Mouse (Mus musculus) embryonic facial prominence, embryonic 12.5 days (tissue): ENCODE results near the gene Nip7. TPM values are rescaled to one million over a fixed set of nuclear protein-coding genes. Genes with fewer than 3 reads are reported as not detected.
"Not testable (repeated sequence)": the region's sequence is repeated elsewhere in the genome, so short reads cannot be mapped to it uniquely, and the experiment has no call there.

Experiments
- ATAC-seq: fragments of 200-750 bp; cut with Nextera tagmentation; 2 replicates; pipeline ENCODE4 v1.8.0; 2017; ENCODE audit not compliant: insufficient number of reproducible peaks, insufficient read depth, low FRiP score, low TSS enrichment
- H3K27ac ChIP-seq: fragments of 300-500 bp; sonication (generic); 2 replicates; pipeline ENCODE4 v1.5.1; 2016; ENCODE audit warnings: mild to moderate bottlenecking
- H3K27me3 ChIP-seq: fragments of 300-500 bp; sonication (generic); 2 replicates; pipeline ENCODE4 v1.6.1; 2016; ENCODE audit warnings: mild to moderate bottlenecking, moderate library complexity
- H3K36me3 ChIP-seq: fragments of 300-500 bp; sonication (generic); 2 replicates; pipeline ENCODE4 v1.6.1; 2016; ENCODE audit warnings: mild to moderate bottlenecking
- H3K4me1 ChIP-seq: fragments of 300-500 bp; sonication (generic); 2 replicates; pipeline ENCODE4 v1.6.1; 2016
- H3K4me2 ChIP-seq: fragments of 300-500 bp; sonication (generic); replicated peaks from 2 replicates; pipeline ENCODE4 v1.6.1; 2016; ENCODE audit warnings: mild to moderate bottlenecking, moderate library complexity
- H3K4me3 ChIP-seq: fragments of 300-500 bp; sonication (generic); 2 replicates; pipeline ENCODE4 v1.5.1; 2016; ENCODE audit warnings: mild to moderate bottlenecking
- H3K9ac ChIP-seq: fragments of 300-500 bp; sonication (generic); 2 replicates; pipeline ENCODE4 v1.6.1; 2016; ENCODE audit warnings: mild to moderate bottlenecking, moderate library complexity
- H3K9me3 ChIP-seq: fragments of 300-500 bp; sonication (generic); 2 replicates; pipeline ENCODE4 v1.6.1; 2016; ENCODE audit warnings: mild to moderate bottlenecking, moderate library complexity
- WGBS: fragments of 180-500 bp; shearing (Covaris S2); methylation state at CpG from one replicate; pipeline ENCODE4 v1.1.7; 2016; 5-methylcytosine and 5-hydroxymethylcytosine counted together
- polyA plus RNA-seq: library from polyadenylated mRNA; unstranded; fragments of >200 nt; fragmentation: Nextera tagmentation; extraction: Ambion mirVana; gene quantifications from 2 replicates; pipeline ENCODE4 v1.2.1, GENCODE M21; 2016

Gene Nip7
- polyA plus RNA-seq, 1 experiment from 2014 or later = 96.5 TPM

GRCm38 (mm10) chr8:107074128-107074527 is 17.5 kb downstream of the Nip7 start:
- no peaks in the 10 kb centered on the region for H3K4me1 ChIP-seq
- H3K27me3 ChIP-seq = no peaks in the 10 kb centered on the region
- no peak overlapping the region for H3K9ac ChIP-seq
- H3K4me3 ChIP-seq = no peak overlapping the region
- 82% methylated on average over 1 of the region's 1 CpGs for WGBS
- ATAC-seq = no peak
- H3K36me3 ChIP-seq = peaks cover 73% of the 10 kb centered on the region
- no peak overlapping the region for H3K4me2 ChIP-seq
- H3K27ac ChIP-seq = no peak overlapping the region
- no peaks in the 10 kb centered on the region for H3K9me3 ChIP-seq

- H3K27ac ChIP-seq = no peak overlapping the region
- no peak overlapping the region for H3K4me2 ChIP-seq
- no peaks in the 10 kb centered on the region for H3K27me3 ChIP-seq
- no peak for ATAC-seq
- H3K9ac ChIP-seq = no peak overlapping the region
- H3K9me3 ChIP-seq = no peaks in the 10 kb centered on the region
- no peaks in the 10 kb centered on the region for H3K4me1 ChIP-seq
- H3K4me3 ChIP-seq = no peak overlapping the region
- 89% methylated on average over 7 of the region's 7 CpGs for WGBS
- H3K36me3 ChIP-seq = peaks cover 80% of the 10 kb centered on the region
These were observed 19.7 kb downstream of the Nip7 start for GRCm38 (mm10) chr8:107076239-107076888.

GRCm38 (mm10) chr8:107085358-107085757 is 28.7 kb downstream of the Nip7 start:
- Histone ChIP-seq H3K36me3 (peaks cover 74% of the 10 kb centered on the region), H3K27me3 (no peaks in the 10 kb centered on the region), H3K27ac (no peak overlapping the region), H3K4me2 (no peak overlapping the region), H3K9me3 (no peaks in the 10 kb centered on the region), H3K4me1 (no peaks in the 10 kb centered on the region), H3K4me3 (no peak overlapping the region), H3K9ac (no peak overlapping the region)
- 97% methylated on average over 17 of the region's 17 CpGs for WGBS
- no peak for ATAC-seq

GRCm38 (mm10) chr8:107086018-107086417 is 29.3 kb downstream of the Nip7 start:
- no peaks in the 10 kb centered on the region for H3K27me3 ChIP-seq
- no peaks in the 10 kb centered on the region for H3K9me3 ChIP-seq
- H3K4me2 ChIP-seq = no peak overlapping the region
- ATAC-seq = no peak
- 96% methylated on average over 5 of the region's 5 CpGs for WGBS
- no peaks in the 10 kb centered on the region for H3K4me1 ChIP-seq
- H3K36me3 ChIP-seq = peaks cover 75% of the 10 kb centered on the region
- H3K9ac ChIP-seq = no peak overlapping the region
- H3K4me3 ChIP-seq = no peak overlapping the region
- no peak overlapping the region for H3K27ac ChIP-seq

- Histone ChIP-seq H3K27ac (no peak overlapping the region), H3K9ac (no peak overlapping the region), H3K9me3 (no peaks in the 10 kb centered on the region), H3K27me3 (no peaks in the 10 kb centered on the region), H3K4me2 (no peak overlapping the region), H3K4me3 (no peak overlapping the region), H3K4me1 (no peaks in the 10 kb centered on the region), H3K36me3 (peaks cover 72% of the 10 kb centered on the region)
- 96% methylated on average over 5 of the region's 5 CpGs for WGBS
- no peak for ATAC-seq
These were observed 31.9 kb downstream of the Nip7 start for GRCm38 (mm10) chr8:107088526-107089063.

GRCm38 (mm10) chr8:107090531-107090930 is 33.9 kb downstream of the Nip7 start:
- H3K27me3 ChIP-seq = no peaks in the 10 kb centered on the region
- no peak overlapping the region for H3K4me3 ChIP-seq
- 98% methylated on average over 7 of the region's 7 CpGs for WGBS
- H3K4me2 ChIP-seq = no peak overlapping the region
- no peak overlapping the region for H3K27ac ChIP-seq
- ATAC-seq = no peak
- H3K9me3 ChIP-seq = no peaks in the 10 kb centered on the region
- no peak overlapping the region for H3K9ac ChIP-seq
- peaks cover 9% of the 10 kb centered on the region; the same call in 1 of the 2 replicates for H3K4me1 ChIP-seq
- H3K36me3 ChIP-seq = peaks cover 74% of the 10 kb centered on the region

- peak; percentile 73 for ATAC-seq
- Histone ChIP-seq H3K4me2 (peak overlapping the region; percentile 61), H3K27ac (peak overlapping the region; percentile 92), H3K36me3 (peaks cover 27% of the 10 kb centered on the region), H3K4me1 (peaks cover 9% of the 10 kb centered on the region; the same call in 1 of the 2 replicates), H3K4me3 (peak overlapping the region; percentile 74), H3K27me3 (no peaks in the 10 kb centered on the region), H3K9ac (peak overlapping the region; percentile 88), H3K9me3 (no peaks in the 10 kb centered on the region)
- WGBS = under 1% methylated on average over 45 of the region's 53 CpGs
These were observed 39.2 kb downstream of the Nip7 start for GRCm38 (mm10) chr8:107095717-107096365.

- peak within 1 kb of the TSS; percentile 92 for H3K27ac ChIP-seq
- H3K36me3 ChIP-seq = peaks cover 22% of the 10 kb centered on the region
- peaks cover 9% of the 10 kb centered on the region; the same call in 1 of the 2 replicates for H3K4me1 ChIP-seq
- no peaks in the 10 kb centered on the region for H3K9me3 ChIP-seq
- peak within 1 kb of the TSS; percentile 88 for H3K9ac ChIP-seq
- peak within 1 kb of the TSS; percentile 61 for H3K4me2 ChIP-seq
- peak; percentile 90 for ATAC-seq
- no peaks in the 10 kb centered on the region for H3K27me3 ChIP-seq
- 4% methylated on average over 39 of the region's 39 CpGs for WGBS
- H3K4me3 ChIP-seq = peak within 1 kb of the TSS; percentile 74
These were observed 39.8 kb downstream of the Nip7 start, which contains the start of gene Terf2 for GRCm38 (mm10) chr8:107096366-107097036. Gene Terf2, minus strand, starts transcription at chr8:107096547.

- Histone ChIP-seq H3K4me1 (no peaks in the 10 kb centered on the region), H3K9me3 (no peaks in the 10 kb centered on the region), H3K9ac (no peak overlapping the region), H3K36me3 (no peaks in the 10 kb centered on the region), H3K4me3 (no peak overlapping the region), H3K4me2 (no peak overlapping the region), H3K27ac (no peak overlapping the region), H3K27me3 (no peaks in the 10 kb centered on the region)
- 81% methylated on average over 2 of the region's 2 CpGs for WGBS
- no peak for ATAC-seq
These were observed 44.0 kb downstream of the Nip7 start for GRCm38 (mm10) chr8:107100635-107101034.

GRCm38 (mm10) chr8:107104547-107104946 is 47.9 kb downstream of the Nip7 start:
- H3K36me3 ChIP-seq = no peaks in the 10 kb centered on the region
- no peaks in the 10 kb centered on the region for H3K27me3 ChIP-seq
- H3K27ac ChIP-seq = no peak overlapping the region
- no peak overlapping the region for H3K4me3 ChIP-seq
- H3K4me1 ChIP-seq = 0 out of 2 replicates have a peak, but pooled peaks cover 3% of the 10 kb centered on the region
- ATAC-seq = no peak
- H3K9ac ChIP-seq = no peak overlapping the region
- no peaks in the 10 kb centered on the region for H3K9me3 ChIP-seq
- 8% methylated on average over 4 of the region's 4 CpGs for WGBS
- no peak overlapping the region for H3K4me2 ChIP-seq

GRCm38 (mm10) chr8:107108089-107108488 is 51.4 kb downstream of the Nip7 start:
- not testable (repeated sequence) for ATAC-seq

More at GRCm38 (mm10) chr8:107108089-107108488, 51.4 kb downstream of the Nip7 start:
- not testable (repeated sequence) for H3K9me3 ChIP-seq, H3K9ac ChIP-seq, H3K27ac ChIP-seq, H3K36me3 ChIP-seq, H3K4me1 ChIP-seq, H3K4me2 ChIP-seq, H3K27me3 ChIP-seq, H3K4me3 ChIP-seq
- WGBS = 95% methylated on average over 5 of the region's 5 CpGs
